Mouse (Mus musculus): ENCODE measurements around the gene Wdr83. TPM values are rescaled to one million over a fixed set of nuclear protein-coding genes. Genes with fewer than 3 reads are reported as not detected.
A peak's percentile ranks its signal among the peaks of the same experiment; 100 is the strongest.

The Wdr83 gene
- polyA plus RNA-seq, 1 experiment from 2014 or later: 57.9 TPM

DNA sequence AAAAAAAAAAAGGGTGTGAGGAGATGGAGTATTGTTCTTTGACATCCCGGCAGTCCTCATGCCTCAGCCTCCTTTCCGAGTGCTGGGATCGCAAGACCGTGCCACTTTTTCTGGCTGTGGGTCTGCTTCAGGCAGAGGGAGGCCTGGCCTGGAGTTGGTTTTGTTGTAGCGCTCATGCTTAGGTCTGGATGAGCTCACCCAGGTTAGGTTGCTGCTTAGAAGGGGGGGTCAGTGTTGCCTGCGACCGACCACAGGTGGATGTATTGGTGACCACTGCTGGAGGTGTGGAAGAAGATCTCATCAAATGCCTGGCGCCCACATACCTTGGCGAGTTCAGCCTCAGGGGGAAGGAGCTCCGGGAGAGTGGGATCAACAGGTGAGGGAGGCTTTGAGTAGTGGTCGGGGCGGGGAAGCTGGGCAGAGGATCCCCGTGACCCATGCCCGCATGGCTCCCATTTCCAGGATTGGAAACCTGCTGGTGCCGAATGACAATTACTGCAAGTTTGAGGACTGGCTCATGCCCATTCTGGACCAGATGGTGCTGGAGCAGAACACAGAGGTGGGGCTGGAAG, 8.0 kb downstream of the Wdr83 start:
- H3K36me3 ChIP-seq (ENCODE audit: control insufficient read depth, insufficient read depth, low read length): peaks cover 14% of the 10 kb centered on the region; the same call in 1 of the 2 replicates
- ATAC-seq: no peak

DNA sequence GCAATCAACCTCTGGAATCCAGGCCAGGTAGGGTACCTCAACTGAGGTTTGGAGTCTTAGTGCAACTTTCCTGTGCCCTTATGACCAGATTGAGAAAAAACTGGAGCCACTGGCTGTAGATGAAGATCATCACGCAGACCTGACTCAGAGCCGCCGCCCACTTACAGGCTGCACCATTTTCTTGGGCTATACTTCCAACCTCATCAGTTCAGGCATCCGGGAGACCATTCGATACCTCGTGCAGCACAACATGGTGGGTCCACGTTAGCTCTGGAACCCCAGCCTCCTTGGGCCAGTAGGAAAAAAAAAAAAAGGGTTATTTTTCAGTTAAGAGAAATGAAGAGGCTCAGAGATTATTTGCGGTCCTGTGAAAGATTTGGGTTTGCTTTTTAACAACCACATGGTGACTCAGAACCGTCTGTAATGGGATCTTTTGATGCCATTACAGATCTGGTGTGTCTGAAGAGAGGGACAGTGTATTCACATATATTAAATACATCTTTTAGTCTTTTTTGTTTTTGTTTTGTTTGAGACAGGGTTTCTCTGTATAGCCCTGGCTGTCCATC, 8.7 kb downstream of the Wdr83 start:
- 44% methylated on average over 9 of the region's 9 CpGs for WGBS
- H3K4me3 ChIP-seq (ENCODE audit: low read depth, low read length): peak overlapping the region; percentile 86
- ATAC-seq: no peak
- H3K27me3 ChIP-seq (ENCODE audit: control insufficient read depth, insufficient read depth, low read depth, low read length): no peaks in the 10 kb centered on the region
- H3K4me2 ChIP-seq (ENCODE audit: low read length): peak overlapping the region; percentile 64
- peaks cover 10% of the 10 kb centered on the region for H3K4me1 ChIP-seq (ENCODE audit: control insufficient read depth, insufficient read depth, low read length)
- H3K27ac ChIP-seq (ENCODE audit: low read length): peak overlapping the region; percentile 91
- no peaks in the 10 kb centered on the region for H3K9me3 ChIP-seq (replicated peaks; ENCODE audit: control insufficient read depth, low read length, poor library complexity, severe bottlenecking)
- H3K36me3 ChIP-seq (ENCODE audit: control insufficient read depth, insufficient read depth, low read length): peaks cover 14% of the 10 kb centered on the region; the same call in 1 of the 2 replicates
- peak overlapping the region; percentile 85 for H3K9ac ChIP-seq (ENCODE audit: low read depth, low read length)

More for the DNA sequence above, 8.0 kb downstream of the Wdr83 start:
- Histone ChIP-seq H3K4me1 (ENCODE audit: control insufficient read depth, insufficient read depth, low read length) (peaks cover 10% of the 10 kb centered on the region), H3K4me2 (ENCODE audit: low read length) (no peak overlapping the region; the same call in 1 of the 2 replicates), H3K27ac (ENCODE audit: low read length) (no peak overlapping the region), H3K9me3 (replicated peaks; ENCODE audit: control insufficient read depth, low read length, poor library complexity, severe bottlenecking) (no peaks in the 10 kb centered on the region), H3K27me3 (ENCODE audit: control insufficient read depth, insufficient read depth, low read depth, low read length) (no peaks in the 10 kb centered on the region), H3K4me3 (ENCODE audit: low read depth, low read length) (no peak overlapping the region), H3K9ac (ENCODE audit: low read depth, low read length) (no peak overlapping the region)
- WGBS: 95% methylated on average over 15 of the region's 15 CpGs

DNA sequence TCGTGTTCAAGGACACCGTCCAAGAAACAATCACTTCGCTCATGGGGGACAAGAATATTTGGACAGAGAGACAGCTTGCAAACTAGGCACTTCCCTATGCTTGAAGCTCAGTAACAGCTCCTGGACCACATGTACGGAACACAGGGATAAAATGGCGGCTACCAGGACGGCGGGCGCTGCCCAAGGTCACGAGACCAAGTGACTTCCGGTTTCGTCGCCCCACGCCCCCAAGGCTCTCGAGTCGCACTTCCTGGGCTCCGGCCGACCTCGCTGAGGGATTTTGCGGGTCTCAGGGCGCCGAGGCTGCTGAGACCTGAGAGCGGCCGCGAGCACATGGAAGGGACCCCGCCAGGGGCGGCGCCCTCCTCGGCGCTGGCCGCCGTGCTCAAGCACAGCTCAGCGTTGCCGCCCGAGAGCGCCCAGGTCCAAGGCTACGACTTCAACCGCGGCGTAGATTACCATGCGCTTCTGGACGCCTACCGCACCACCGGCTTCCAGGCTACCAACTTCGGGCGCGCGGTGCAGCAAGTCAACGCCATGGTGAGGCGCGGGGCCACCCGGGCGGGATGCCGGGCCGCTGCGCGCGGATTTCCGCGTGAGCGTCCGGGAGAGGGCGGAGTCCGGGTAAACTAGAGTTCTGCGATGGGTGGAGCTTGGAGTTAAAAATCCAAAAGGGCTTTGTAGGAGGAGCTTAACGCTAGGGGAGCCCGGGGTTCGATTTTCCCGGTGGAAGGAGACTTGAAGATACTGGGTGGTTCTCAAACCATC, 9.4 kb downstream of the Wdr83 start, which contains the start of gene Dhps:
Gene Dhps (plus strand): TSS at position 244 of the 768 bp plus-strand sequence.
- peak; percentile 87 for ATAC-seq
- Histone ChIP-seq H3K27ac (ENCODE audit: low read length) (peak within 1 kb of the TSS; percentile 91), H3K9me3 (replicated peaks; ENCODE audit: control insufficient read depth, low read length, poor library complexity, severe bottlenecking) (no peaks in the 10 kb centered on the region), H3K4me2 (ENCODE audit: low read length) (peak within 1 kb of the TSS; percentile 64), H3K27me3 (ENCODE audit: control insufficient read depth, insufficient read depth, low read depth, low read length) (no peaks in the 10 kb centered on the region), H3K36me3 (ENCODE audit: control insufficient read depth, insufficient read depth, low read length) (peaks cover 15% of the 10 kb centered on the region), H3K4me1 (ENCODE audit: control insufficient read depth, insufficient read depth, low read length) (peaks cover 10% of the 10 kb centered on the region), H3K9ac (ENCODE audit: low read depth, low read length) (peak within 1 kb of the TSS; percentile 85), H3K4me3 (ENCODE audit: low read depth, low read length) (peak within 1 kb of the TSS; percentile 86)
- WGBS: under 1% methylated on average over 67 of the region's 68 CpGs

DNA sequence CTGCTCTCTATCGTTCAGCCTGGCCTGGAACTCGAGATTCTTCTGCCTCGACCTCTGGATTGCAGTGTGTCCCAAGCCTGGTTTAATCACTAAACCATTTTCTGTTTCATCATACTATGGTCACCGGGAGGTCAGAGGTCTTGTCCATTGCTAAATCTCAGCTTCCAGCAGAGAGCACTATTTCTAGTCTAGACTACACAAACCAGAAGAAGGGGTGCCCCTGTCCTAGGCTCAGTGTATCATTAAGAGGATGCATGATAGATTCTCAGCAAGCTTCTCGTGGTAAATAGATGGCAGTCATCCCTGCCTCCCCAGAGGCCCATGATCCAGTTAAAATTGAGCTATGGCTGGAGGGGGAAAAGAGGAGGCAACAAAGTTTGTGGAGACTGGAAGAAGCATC, 10.1 kb downstream of the Wdr83 start:
- Histone ChIP-seq H3K4me3 (ENCODE audit: low read depth, low read length) (peak overlapping the region; percentile 86; the same call in 1 of the 2 replicates), H3K4me1 (ENCODE audit: control insufficient read depth, insufficient read depth, low read length) (peaks cover 10% of the 10 kb centered on the region), H3K4me2 (ENCODE audit: low read length) (peak overlapping the region; percentile 64), H3K9me3 (replicated peaks; ENCODE audit: control insufficient read depth, low read length, poor library complexity, severe bottlenecking) (no peaks in the 10 kb centered on the region), H3K27ac (ENCODE audit: low read length) (peak overlapping the region; percentile 91), H3K9ac (ENCODE audit: low read depth, low read length) (peak overlapping the region; percentile 85; the same call in 1 of the 2 replicates), H3K27me3 (ENCODE audit: control insufficient read depth, insufficient read depth, low read depth, low read length) (no peaks in the 10 kb centered on the region), H3K36me3 (ENCODE audit: control insufficient read depth, insufficient read depth, low read length) (peaks cover 18% of the 10 kb centered on the region)
- 86% methylated on average over 5 of the region's 5 CpGs for WGBS
- ATAC-seq: no peak

DNA sequence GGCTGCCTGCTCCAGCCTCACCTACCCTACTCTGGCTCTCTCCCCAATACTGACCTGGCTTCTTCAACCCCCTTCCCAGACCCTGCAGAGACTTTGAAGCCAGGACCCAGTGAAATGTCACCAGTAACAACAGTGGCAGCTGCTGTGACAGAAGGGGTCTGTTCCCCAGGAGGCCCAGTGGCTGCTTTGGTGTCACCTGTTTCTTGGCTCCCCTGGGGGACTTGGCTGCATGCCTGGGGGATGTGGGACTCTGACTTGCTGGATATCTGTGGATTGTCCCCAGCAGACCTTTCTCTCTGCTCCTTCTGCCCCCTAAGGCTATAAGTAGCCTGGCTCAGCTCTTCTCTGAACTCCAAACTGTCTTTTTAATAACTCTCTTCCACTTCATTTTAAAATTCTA, 13.1 kb downstream of the Wdr83 start, which contains the start of gene Gm5741:
Gene Gm5741 (minus strand): TSS at position 1 of the 400 bp plus-strand sequence.
- H3K4me2 ChIP-seq (ENCODE audit: low read length): no peak within 1 kb of the TSS
- H3K9ac ChIP-seq (ENCODE audit: low read depth, low read length): no peak within 1 kb of the TSS
- H3K4me3 ChIP-seq (ENCODE audit: low read depth, low read length): no peak within 1 kb of the TSS
- no peak within 1 kb of the TSS for H3K27ac ChIP-seq (ENCODE audit: low read length)
- no peaks in the 10 kb centered on the region for H3K27me3 ChIP-seq (ENCODE audit: control insufficient read depth, insufficient read depth, low read depth, low read length)
- ATAC-seq: no peak
- H3K9me3 ChIP-seq (replicated peaks; ENCODE audit: control insufficient read depth, low read length, poor library complexity, severe bottlenecking): no peaks in the 10 kb centered on the region
- peaks cover 8% of the 10 kb centered on the region for H3K4me1 ChIP-seq (ENCODE audit: control insufficient read depth, insufficient read depth, low read length)
- peaks cover 16% of the 10 kb centered on the region for H3K36me3 ChIP-seq (ENCODE audit: control insufficient read depth, insufficient read depth, low read length)

DNA sequence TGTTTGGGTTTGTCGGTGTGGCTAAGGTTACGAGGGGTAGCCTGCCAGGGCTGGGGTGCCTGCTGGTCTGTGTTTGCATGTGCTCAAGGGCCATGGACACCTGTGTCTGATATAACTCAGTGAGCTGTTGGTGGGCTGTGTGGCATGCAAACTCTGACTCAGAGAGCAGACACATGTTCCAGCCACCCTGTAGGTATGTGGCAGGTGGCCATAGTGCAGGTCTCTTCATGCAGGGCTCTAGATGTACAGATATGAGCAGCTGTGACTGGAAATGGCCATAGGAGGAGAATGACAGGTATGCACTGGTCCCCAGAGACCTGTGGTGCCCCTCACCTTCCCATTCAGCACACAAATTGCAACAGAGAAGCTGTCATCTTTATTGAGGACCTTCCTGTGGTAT, 14.0 kb downstream of the Wdr83 start:
- Histone ChIP-seq H3K36me3 (ENCODE audit: control insufficient read depth, insufficient read depth, low read length) (peaks cover 20% of the 10 kb centered on the region), H3K27me3 (ENCODE audit: control insufficient read depth, insufficient read depth, low read depth, low read length) (no peaks in the 10 kb centered on the region), H3K27ac (ENCODE audit: low read length) (no peak overlapping the region), H3K4me1 (ENCODE audit: control insufficient read depth, insufficient read depth, low read length) (peaks cover 4% of the 10 kb centered on the region), H3K9ac (ENCODE audit: low read depth, low read length) (no peak overlapping the region), H3K4me3 (ENCODE audit: low read depth, low read length) (no peak overlapping the region), H3K4me2 (ENCODE audit: low read length) (no peak overlapping the region), H3K9me3 (replicated peaks; ENCODE audit: control insufficient read depth, low read length, poor library complexity, severe bottlenecking) (no peaks in the 10 kb centered on the region)
- ATAC-seq: no peak
- WGBS: 95% methylated on average over 2 of the region's 2 CpGs

DNA sequence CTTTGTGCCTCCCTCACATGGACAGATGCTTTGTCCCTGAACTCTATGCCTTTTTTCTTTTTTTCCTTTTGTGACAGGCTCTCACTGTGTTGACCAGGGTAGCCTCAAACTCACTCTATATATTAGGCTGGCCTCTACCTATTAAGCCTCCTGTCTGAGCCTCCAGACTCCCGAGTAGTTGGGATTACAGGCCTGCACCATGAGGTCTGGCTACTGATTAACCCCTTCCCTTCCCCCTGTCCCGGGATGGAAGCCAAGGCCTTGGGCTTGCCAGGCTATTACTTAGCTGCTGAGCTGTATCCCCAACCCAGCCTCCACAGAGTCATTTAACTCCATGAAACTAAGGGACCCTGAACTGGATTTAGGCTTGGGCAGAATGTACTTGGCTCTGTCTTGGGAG, 15.9 kb downstream of the Wdr83 start:
- Histone ChIP-seq H3K27ac (ENCODE audit: low read length) (no peak overlapping the region), H3K36me3 (ENCODE audit: control insufficient read depth, insufficient read depth, low read length) (peaks cover 20% of the 10 kb centered on the region), H3K4me2 (ENCODE audit: low read length) (no peak overlapping the region), H3K9me3 (replicated peaks; ENCODE audit: control insufficient read depth, low read length, poor library complexity, severe bottlenecking) (no peaks in the 10 kb centered on the region), H3K4me1 (ENCODE audit: control insufficient read depth, insufficient read depth, low read length) (peaks cover 17% of the 10 kb centered on the region), H3K9ac (ENCODE audit: low read depth, low read length) (no peak overlapping the region), H3K4me3 (ENCODE audit: low read depth, low read length) (no peak overlapping the region), H3K27me3 (ENCODE audit: control insufficient read depth, insufficient read depth, low read depth, low read length) (no peaks in the 10 kb centered on the region)
- ATAC-seq: no peak
- 37% methylated on average over 2 of the region's 2 CpGs for WGBS

DNA sequence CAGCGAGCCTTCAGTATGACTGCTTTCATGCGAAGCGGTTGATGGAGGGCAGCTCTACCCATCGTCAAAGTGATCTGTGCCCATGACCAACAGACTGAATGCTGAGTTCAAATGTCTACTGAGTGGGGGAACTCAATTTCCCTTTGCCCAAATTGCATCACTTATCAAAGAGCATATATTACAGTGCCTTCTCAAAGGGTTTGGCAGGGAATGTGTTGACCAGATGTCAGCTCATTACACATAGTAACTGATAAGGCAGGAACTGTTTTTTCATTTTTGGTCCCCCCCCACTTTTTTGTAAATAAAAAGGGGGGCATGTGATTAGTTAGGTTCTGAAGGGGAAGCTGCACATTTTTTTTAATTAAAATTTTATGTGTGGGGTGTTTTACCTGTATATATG, 18.5 kb downstream of the Wdr83 start:
- H3K36me3 ChIP-seq (ENCODE audit: control insufficient read depth, insufficient read depth, low read length): peaks cover 15% of the 10 kb centered on the region
- 94% methylated on average over 4 of the region's 4 CpGs for WGBS
- ATAC-seq: no peak
- H3K4me3 ChIP-seq (ENCODE audit: low read depth, low read length): no peak overlapping the region
- H3K27ac ChIP-seq (ENCODE audit: low read length): no peak overlapping the region
- no peak overlapping the region for H3K9ac ChIP-seq (ENCODE audit: low read depth, low read length)
- no peaks in the 10 kb centered on the region for H3K9me3 ChIP-seq (replicated peaks; ENCODE audit: control insufficient read depth, low read length, poor library complexity, severe bottlenecking)
- no peaks in the 10 kb centered on the region for H3K27me3 ChIP-seq (ENCODE audit: control insufficient read depth, insufficient read depth, low read depth, low read length)
- no peak overlapping the region for H3K4me2 ChIP-seq (ENCODE audit: low read length)
- H3K4me1 ChIP-seq (ENCODE audit: control insufficient read depth, insufficient read depth, low read length): peaks cover 17% of the 10 kb centered on the region
